Mouse (Mus musculus) lung, embryonic 14.5 days (tissue): ENCODE results near the gene Acad8. TPM values are rescaled to one million over a fixed set of nuclear protein-coding genes. Genes with fewer than 3 reads are reported as not detected.

Source experiments
- ATAC-seq: fragments of 200-750 bp; cut with Nextera tagmentation; 2 replicates; pipeline ENCODE4 v1.8.0; 2017; ENCODE audit warnings: mild to moderate bottlenecking, moderate TSS enrichment, moderate library complexity; ENCODE audit not compliant: insufficient read depth
- DNase-seq: peaks from one replicate; pipeline ENCODE4 v3.0.0-alpha.2; 2015
- H3K27ac ChIP-seq: fragments of 300-500 bp; sonication (generic); 2 replicates; pipeline ENCODE4 v1.5.1; 2014; ENCODE audit warnings: low read depth, mild to moderate bottlenecking, moderate library complexity
- H3K27me3 ChIP-seq: fragments of 300-500 bp; sonication (generic); 2 replicates; pipeline ENCODE4 v1.6.1; 2014; ENCODE audit warnings: low read length, control low read depth; ENCODE audit not compliant: insufficient read depth
- H3K36me3 ChIP-seq: fragments of 300-500 bp; sonication (generic); 2 replicates; pipeline ENCODE4 v1.6.1; 2014; ENCODE audit warnings: control low read depth; ENCODE audit not compliant: insufficient read depth
- H3K4me1 ChIP-seq: fragments of 300-500 bp; sonication (generic); 2 replicates; pipeline ENCODE4 v1.6.1; 2014; ENCODE audit warnings: antibody characterized with exemption, control low read depth; ENCODE audit not compliant: insufficient read depth
- H3K4me2 ChIP-seq: fragments of 300-500 bp; sonication (generic); 2 replicates; pipeline ENCODE4 v1.6.1; 2014; ENCODE audit warnings: mild to moderate bottlenecking
- H3K4me3 ChIP-seq: fragments of 300-500 bp; sonication (generic); 2 replicates; pipeline ENCODE4 v1.5.1; 2014; ENCODE audit warnings: low read depth, low read length
- H3K9ac ChIP-seq: fragments of 300-500 bp; sonication (generic); 2 replicates; pipeline ENCODE4 v1.6.1; 2014
- H3K9me3 ChIP-seq: fragments of 300-500 bp; sonication (generic); 2 replicates; pipeline ENCODE4 v1.6.1; 2016; ENCODE audit warnings: low read depth, low read length, control low read depth
- CTCF ChIP-seq: IDR thresholded peaks from 2 replicates; pipeline ENCODE4 v1.5.1; 2016; ENCODE audit warnings: antibody characterized with exemption, low read depth
- WGBS: fragments of 180-500 bp; shearing (Covaris S2); extraction: QIAGEN DNeasy Blood & Tissue Kit; methylation state at CpG from one replicate; pipeline ENCODE4 v1.1.7; 2014; 5-methylcytosine and 5-hydroxymethylcytosine counted together
- polyA plus RNA-seq: library from polyadenylated mRNA; unstranded; fragments of >200 nt; fragmentation: Nextera tagmentation; extraction: Ambion mirVana; gene quantifications from 2 replicates; pipeline ENCODE4 v1.2.1, GENCODE M21; 2014

Gene Acad8
- polyA plus RNA-seq, 1 experiment from 2014 or later: 47.7 TPM

GRCm38 (mm10) chr9:26998669-26999460, 501 bp downstream of the Acad8 start:
- H3K9ac ChIP-seq: peak overlapping the region; percentile 82
- under 1% methylated on average over 29 of the region's 29 CpGs for WGBS
- H3K4me1 ChIP-seq: peaks cover 7% of the 10 kb centered on the region; the same call in 1 of the 2 replicates
- no peaks in the 10 kb centered on the region for H3K27me3 ChIP-seq
- peak overlapping the region; percentile 69 for H3K4me2 ChIP-seq
- H3K27ac ChIP-seq: peak overlapping the region; percentile 73
- H3K9me3 ChIP-seq: no peaks in the 10 kb centered on the region
- H3K36me3 ChIP-seq: peaks cover 5% of the 10 kb centered on the region
- H3K4me3 ChIP-seq: peak overlapping the region; percentile 72
- no peak for TF ChIP-seq CTCF
- DNase-seq: no peak
- ATAC-seq: peak; percentile 65

GRCm38 (mm10) chr9:26997501-26997900, 1.9 kb downstream of the Acad8 start:
- H3K9me3 ChIP-seq: no peaks in the 10 kb centered on the region
- H3K4me3 ChIP-seq: no peak overlapping the region
- H3K4me1 ChIP-seq: peaks cover 7% of the 10 kb centered on the region; the same call in 1 of the 2 replicates
- ATAC-seq (no peak), DNase-seq (no peak)
- 97% methylated on average over 2 of the region's 2 CpGs for whole genome bisulfite sequencing
- no peak overlapping the region for H3K9ac ChIP-seq
- no peak for TF ChIP-seq CTCF
- no peak overlapping the region for H3K4me2 ChIP-seq
- H3K27ac ChIP-seq: no peak overlapping the region
- no peaks in the 10 kb centered on the region for H3K36me3 ChIP-seq
- H3K27me3 ChIP-seq: no peaks in the 10 kb centered on the region

- DNase-seq (no peak), ATAC-seq (no peak)
- no peak overlapping the region for H3K4me3 ChIP-seq
- no peak overlapping the region for H3K4me2 ChIP-seq
- H3K27me3 ChIP-seq: no peaks in the 10 kb centered on the region
- no peak overlapping the region for H3K27ac ChIP-seq
- H3K9ac ChIP-seq: no peak overlapping the region
- no peaks in the 10 kb centered on the region for H3K9me3 ChIP-seq
- no peaks in the 10 kb centered on the region for H3K36me3 ChIP-seq
- H3K4me1 ChIP-seq: peaks cover 7% of the 10 kb centered on the region; the same call in 1 of the 2 replicates
- no peak for TF ChIP-seq CTCF
- 87% methylated on average over 3 of the region's 3 CpGs for WGBS
Observed at GRCm38 (mm10) chr9:26997062-26997461, 2.3 kb downstream of the Acad8 start.

GRCm38 (mm10) chr9:26993900-26994299, 5.5 kb downstream of the Acad8 start:
- Histone ChIP-seq H3K9ac (no peak overlapping the region), H3K27ac (no peak overlapping the region), H3K4me1 (no peaks in the 10 kb centered on the region), H3K36me3 (peaks cover 26% of the 10 kb centered on the region), H3K4me3 (no peak overlapping the region), H3K9me3 (no peaks in the 10 kb centered on the region), H3K27me3 (no peaks in the 10 kb centered on the region), H3K4me2 (no peak overlapping the region)
- TF ChIP-seq CTCF: no peak
- DNase-seq (no peak), ATAC-seq (no peak)
- WGBS: 77% methylated on average over 3 of the region's 3 CpGs

- Histone ChIP-seq H3K27me3 (no peaks in the 10 kb centered on the region), H3K4me2 (no peak overlapping the region), H3K27ac (no peak overlapping the region), H3K9ac (no peak overlapping the region), H3K4me3 (no peak overlapping the region), H3K36me3 (peaks cover 30% of the 10 kb centered on the region), H3K9me3 (no peaks in the 10 kb centered on the region), H3K4me1 (no peaks in the 10 kb centered on the region)
- ATAC-seq (no peak; the same call in 1 of the 2 replicates), DNase-seq (peak; percentile 64)
- TF ChIP-seq CTCF: no peak
- 82% methylated on average over 10 of the region's 10 CpGs for WGBS
Observed at GRCm38 (mm10) chr9:26993118-26993517, 6.2 kb downstream of the Acad8 start.

- Histone ChIP-seq H3K9ac (no peak overlapping the region), H3K4me3 (no peak overlapping the region), H3K4me1 (no peaks in the 10 kb centered on the region), H3K36me3 (peaks cover 38% of the 10 kb centered on the region), H3K9me3 (no peaks in the 10 kb centered on the region), H3K27ac (no peak overlapping the region), H3K4me2 (no peak overlapping the region), H3K27me3 (no peaks in the 10 kb centered on the region)
- WGBS: 87% methylated on average over 4 of the region's 4 CpGs
- no peak for TF ChIP-seq CTCF
- ATAC-seq: no peak
- DNase-seq: no peak
Observed at GRCm38 (mm10) chr9:26990181-26990580, 9.2 kb downstream of the Acad8 start.

- Histone ChIP-seq H3K9ac (no peak overlapping the region), H3K9me3 (no peaks in the 10 kb centered on the region), H3K36me3 (peaks cover 46% of the 10 kb centered on the region), H3K4me2 (no peak overlapping the region), H3K4me3 (no peak overlapping the region), H3K27ac (no peak overlapping the region), H3K4me1 (no peaks in the 10 kb centered on the region), H3K27me3 (no peaks in the 10 kb centered on the region)
- TF ChIP-seq CTCF: no peak
- DNase-seq: no peak
- no peak for ATAC-seq
- 74% methylated on average over 6 of the region's 6 CpGs for WGBS
Observed at GRCm38 (mm10) chr9:26985668-26986277, 13.6 kb downstream of the Acad8 start.
